Mouse (Mus musculus) midbrain, postnatal 0 days (tissue): ENCODE measurements around the gene Abtb2. TPM values are rescaled to one million over a fixed set of nuclear protein-coding genes. Genes with fewer than 3 reads are reported as not detected.

Source experiments
- ATAC-seq: fragments of 200-750 bp; cut with Nextera tagmentation; 2 replicates; pipeline ENCODE4 v1.8.0; 2017; ENCODE audit warnings: moderate number of reproducible peaks, mild to moderate bottlenecking, moderate TSS enrichment, moderate library complexity; ENCODE audit not compliant: low FRiP score
- DNase-seq: peaks from one replicate; pipeline ENCODE4 v3.0.0-alpha.2; 2015; ENCODE audit warnings: low spot score
- H3K27ac ChIP-seq: fragments of 300-500 bp; sonication (generic); 2 replicates; pipeline ENCODE4 v1.5.1; 2014; ENCODE audit warnings: low read depth, mild to moderate bottlenecking, low read length, mixed read lengths
- H3K27me3 ChIP-seq: fragments of 300-500 bp; sonication (generic); 2 replicates; pipeline ENCODE4 v1.6.1; 2014; ENCODE audit warnings: low read length, control low read depth, mixed read lengths; ENCODE audit not compliant: insufficient read depth
- H3K36me3 ChIP-seq: fragments of 300-500 bp; sonication (generic); 2 replicates; pipeline ENCODE4 v1.6.1; 2014; ENCODE audit warnings: low read length, control low read depth, mixed read lengths; ENCODE audit not compliant: insufficient read depth
- H3K4me1 ChIP-seq: fragments of 300-500 bp; sonication (generic); 2 replicates; pipeline ENCODE4 v1.6.1; 2014; ENCODE audit warnings: mild to moderate bottlenecking, control low read depth, antibody characterized with exemption, low read length, mixed read lengths; ENCODE audit not compliant: insufficient read depth
- H3K4me2 ChIP-seq: fragments of 300-500 bp; sonication (generic); 2 replicates; pipeline ENCODE4 v1.6.1; 2014; ENCODE audit warnings: low read depth, mild to moderate bottlenecking, low read length, mixed read lengths; ENCODE audit not compliant: poor library complexity, severe bottlenecking
- H3K4me3 ChIP-seq: fragments of 300-500 bp; sonication (generic); 2 replicates; pipeline ENCODE4 v1.5.1; 2014; ENCODE audit warnings: low read depth, mild to moderate bottlenecking, low read length, moderate library complexity
- H3K9ac ChIP-seq: fragments of 300-500 bp; sonication (generic); replicated peaks from 2 replicates; pipeline ENCODE4 v1.6.1; 2014; ENCODE audit warnings: mild to moderate bottlenecking, low read length, moderate library complexity, mixed read lengths; ENCODE audit not compliant: poor library complexity, severe bottlenecking
- H3K9me3 ChIP-seq: fragments of 300-500 bp; sonication (generic); 2 replicates; pipeline ENCODE4 v1.6.1; 2016; ENCODE audit warnings: low read length, control low read depth
- CTCF ChIP-seq: IDR thresholded peaks from 2 replicates; pipeline ENCODE4 v1.5.1; 2016; ENCODE audit warnings: antibody characterized with exemption, mild to moderate bottlenecking
- WGBS: fragments of 180-500 bp; shearing (Covaris S2); extraction: QIAGEN DNeasy Blood & Tissue Kit; methylation state at CpG from one replicate; pipeline ENCODE4 v1.1.7; 2014; 5-methylcytosine and 5-hydroxymethylcytosine counted together
- polyA plus RNA-seq: library from polyadenylated mRNA; unstranded; fragments of >200 nt; fragmentation: Nextera tagmentation; extraction: Ambion mirVana; gene quantifications from 2 replicates; pipeline ENCODE4 v1.2.1, GENCODE M21; 2015
- total RNA-seq: library from RNA; depleted of rRNA; stranded (reverse); fragments of >200 nt; gene quantifications from 2 replicates; pipeline ENCODE4 v1.2.3, GENCODE M21; 2014

Gene Abtb2
- total and polyA plus RNA-seq, 2 experiments from 2014 or later: 7.4 to 21.8 TPM

GRCm38 (mm10) chr2:103714412-103714811, 148.3 kb downstream of the Abtb2 start:
- WGBS: 64% methylated on average over 4 of the region's 4 CpGs
- DNase-seq: no peak
- ATAC-seq: no peak

GRCm38 (mm10) chr2:103718594-103719291, 152.6 kb downstream of the Abtb2 start:
- H3K27ac ChIP-seq: no peak overlapping the region
- H3K27me3 ChIP-seq: no peaks in the 10 kb centered on the region
- peaks cover 13% of the 10 kb centered on the region; the same call in 1 of the 2 replicates for H3K36me3 ChIP-seq
- 57% methylated on average over 8 of the region's 8 CpGs for WGBS
- ATAC-seq: peak; percentile 77
- DNase-seq: peak; percentile 85
- H3K4me3 ChIP-seq: no peak overlapping the region
- H3K4me2 ChIP-seq: no peak overlapping the region
- no peak overlapping the region for H3K9ac ChIP-seq
- TF ChIP-seq CTCF: peak; percentile 94
- no peaks in the 10 kb centered on the region for H3K9me3 ChIP-seq
- H3K4me1 ChIP-seq: no peaks in the 10 kb centered on the region

More at GRCm38 (mm10) chr2:103714412-103714811, 148.3 kb downstream of the Abtb2 start:
- H3K27ac ChIP-seq: no peak overlapping the region
- no peaks in the 10 kb centered on the region for H3K27me3 ChIP-seq
- H3K4me1 ChIP-seq: no peaks in the 10 kb centered on the region
- no peak overlapping the region for H3K4me3 ChIP-seq
- H3K36me3 ChIP-seq: peaks cover 4% of the 10 kb centered on the region; the same call in 1 of the 2 replicates
- H3K4me2 ChIP-seq: no peak overlapping the region
- no peak overlapping the region for H3K9ac ChIP-seq
- H3K9me3 ChIP-seq: no peaks in the 10 kb centered on the region
- TF ChIP-seq CTCF: no peak

GRCm38 (mm10) chr2:103719292-103719646, 153.2 kb downstream of the Abtb2 start:
- no peak overlapping the region for H3K4me3 ChIP-seq
- WGBS: 90% methylated on average over 7 of the region's 7 CpGs
- no peaks in the 10 kb centered on the region for H3K27me3 ChIP-seq
- TF ChIP-seq CTCF: no peak
- H3K4me2 ChIP-seq: no peak overlapping the region
- H3K27ac ChIP-seq: no peak overlapping the region
- H3K36me3 ChIP-seq: peaks cover 18% of the 10 kb centered on the region
- H3K9me3 ChIP-seq: no peaks in the 10 kb centered on the region
- ATAC-seq: no peak
- no peaks in the 10 kb centered on the region for H3K4me1 ChIP-seq
- no peak overlapping the region for H3K9ac ChIP-seq
- no peak for DNase-seq

- no peak for DNase-seq
- no peak for TF ChIP-seq CTCF
- no peaks in the 10 kb centered on the region for H3K27me3 ChIP-seq
- no peak overlapping the region for H3K9ac ChIP-seq
- WGBS: 84% methylated on average over 2 of the region's 2 CpGs
- peaks cover 39% of the 10 kb centered on the region for H3K36me3 ChIP-seq
- ATAC-seq: no peak
- H3K4me1 ChIP-seq: no peaks in the 10 kb centered on the region
- H3K9me3 ChIP-seq: no peaks in the 10 kb centered on the region
- H3K4me2 ChIP-seq: no peak overlapping the region
- H3K4me3 ChIP-seq: no peak overlapping the region
- H3K27ac ChIP-seq: no peak overlapping the region
These were observed 158.4 kb downstream of the Abtb2 start for GRCm38 (mm10) chr2:103724521-103724920.

- ATAC-seq (no peak), DNase-seq (no peak)
- no peak overlapping the region for H3K4me2 ChIP-seq
- no peak overlapping the region for H3K4me3 ChIP-seq
- H3K9ac ChIP-seq: no peak overlapping the region
- no peak for TF ChIP-seq CTCF
- no peaks in the 10 kb centered on the region for H3K9me3 ChIP-seq
- peaks cover 52% of the 10 kb centered on the region for H3K36me3 ChIP-seq
- 88% methylated on average over 12 of the region's 12 CpGs for WGBS
- no peaks in the 10 kb centered on the region for H3K4me1 ChIP-seq
- H3K27ac ChIP-seq: no peak overlapping the region
- H3K27me3 ChIP-seq: no peaks in the 10 kb centered on the region
These were observed 162.0 kb downstream of the Abtb2 start for GRCm38 (mm10) chr2:103728027-103728540.

- DNase-seq: peak; percentile 70
- no peaks in the 10 kb centered on the region for H3K9me3 ChIP-seq
- peaks cover 64% of the 10 kb centered on the region for H3K36me3 ChIP-seq
- H3K27me3 ChIP-seq: no peaks in the 10 kb centered on the region
- no peaks in the 10 kb centered on the region for H3K4me1 ChIP-seq
- 80% methylated on average over 8 of the region's 8 CpGs for WGBS
- ATAC-seq: 0 out of 2 replicates have a peak, but pooled peaks have one; percentile 29
- TF ChIP-seq CTCF: peak; percentile 46
- H3K27ac ChIP-seq: no peak overlapping the region
- H3K4me3 ChIP-seq: no peak overlapping the region
- H3K9ac ChIP-seq: no peak overlapping the region
- no peak overlapping the region for H3K4me2 ChIP-seq
These were observed 164.9 kb downstream of the Abtb2 start for GRCm38 (mm10) chr2:103730999-103731398.
